Mouse (Mus musculus) embryo, embryonic 11 days (tissue): Measurements from ENCODE around the gene Khdc1c.
"Not testable (repeated sequence)": the region's sequence is repeated elsewhere in the genome, so short reads cannot be mapped to it uniquely, and the experiment has no call there.

ENCODE experiments used
- DNase-seq: peaks from one replicate; pipeline ENCODE4 v3.0.0-alpha.2; 2015

Gene Khdc1c

DNA sequence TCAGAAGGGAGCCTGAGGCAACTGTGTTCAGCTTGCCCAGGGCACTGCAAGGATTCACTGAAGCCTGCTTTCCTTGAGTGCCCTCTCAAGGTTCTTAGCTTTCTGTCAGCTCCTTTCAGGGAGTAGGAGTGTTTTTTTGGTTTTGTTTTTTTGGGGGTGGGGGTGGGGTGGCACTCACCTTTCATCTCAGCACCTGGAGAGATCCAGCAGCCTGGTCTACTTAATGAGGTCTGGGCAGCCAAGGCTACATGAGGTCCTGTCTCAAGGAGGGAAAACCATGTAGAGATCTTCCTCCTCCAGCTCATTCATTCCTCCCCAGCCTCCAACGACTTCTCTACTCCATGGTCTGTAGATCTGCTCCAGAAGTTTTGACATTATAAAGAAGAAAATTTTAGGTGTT lies at the start of gene Khdc1c:
Gene Khdc1c, plus strand, starts transcription at position 301 of the 400 bp plus-strand sequence.
- not testable (repeated sequence) for DNase-seq

DNA sequence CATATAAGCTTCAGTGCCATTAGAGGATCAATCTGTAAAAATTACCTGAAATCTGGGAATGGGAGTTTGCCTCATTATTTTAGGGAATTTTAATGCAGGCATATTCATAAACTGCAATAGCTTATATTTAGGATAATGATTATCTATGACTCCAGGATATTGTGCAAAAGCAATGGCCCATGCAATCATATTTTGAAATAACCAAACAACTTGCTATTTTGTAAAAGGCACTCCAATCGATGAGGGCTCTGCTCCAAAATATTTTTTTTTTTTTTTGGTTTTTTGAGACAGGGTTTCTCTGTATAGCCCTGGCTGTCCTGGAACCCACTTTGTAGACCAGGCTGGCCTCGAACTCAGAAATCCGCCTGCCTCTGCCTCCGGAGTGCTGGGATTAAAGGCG lies 47.9 kb upstream of the Khdc1c start:
- not testable (repeated sequence) for DNase-seq

DNA sequence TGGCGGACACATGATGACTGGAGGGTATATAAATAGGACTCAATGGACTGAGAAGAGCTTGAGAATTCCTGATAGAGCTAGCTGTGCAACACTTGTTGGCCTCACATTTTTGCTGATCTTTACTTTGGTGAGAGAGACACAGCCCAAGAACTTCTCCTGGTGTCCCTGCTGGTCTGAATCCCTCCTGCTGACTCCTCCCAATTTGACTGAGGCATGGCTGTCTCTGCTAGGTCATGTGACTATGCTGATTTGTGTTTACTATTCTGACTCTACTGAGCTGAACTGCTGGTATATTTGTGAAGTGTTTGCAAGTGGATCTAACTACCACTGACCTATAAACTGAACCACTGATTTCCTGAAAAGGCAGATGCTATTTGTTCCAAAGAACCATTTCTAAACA lies 46.5 kb upstream of the Khdc1c start:
- no peak for DNase-seq

DNA sequence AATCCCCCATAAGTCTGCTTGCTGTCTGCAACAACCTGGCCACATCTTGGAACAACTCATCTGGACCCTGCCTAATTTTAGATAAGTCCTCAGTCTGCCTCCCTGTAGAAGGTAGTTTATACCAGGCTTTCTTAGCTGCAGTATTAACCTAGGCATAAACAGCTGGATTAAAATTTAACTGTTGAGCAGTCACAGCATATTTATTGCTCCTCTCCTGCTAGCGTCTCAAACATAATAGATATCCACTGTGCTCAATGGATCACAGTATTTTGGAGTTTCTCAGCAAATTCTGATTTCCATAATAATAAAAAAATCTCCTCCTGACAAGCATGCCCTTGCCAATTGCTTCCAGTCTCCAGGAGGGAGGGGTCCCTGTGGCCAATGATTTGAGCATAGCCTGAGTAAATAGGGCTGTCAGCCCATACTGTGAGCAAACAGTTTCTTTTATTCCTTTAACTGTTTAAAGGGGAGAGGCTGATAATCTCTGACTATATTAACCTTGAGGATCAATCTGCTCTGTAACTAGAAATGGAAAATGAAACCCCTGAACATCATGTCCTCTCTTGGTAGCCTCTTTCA lies 44.0 kb upstream of the Khdc1c start:
- no peak for DNase-seq

DNA sequence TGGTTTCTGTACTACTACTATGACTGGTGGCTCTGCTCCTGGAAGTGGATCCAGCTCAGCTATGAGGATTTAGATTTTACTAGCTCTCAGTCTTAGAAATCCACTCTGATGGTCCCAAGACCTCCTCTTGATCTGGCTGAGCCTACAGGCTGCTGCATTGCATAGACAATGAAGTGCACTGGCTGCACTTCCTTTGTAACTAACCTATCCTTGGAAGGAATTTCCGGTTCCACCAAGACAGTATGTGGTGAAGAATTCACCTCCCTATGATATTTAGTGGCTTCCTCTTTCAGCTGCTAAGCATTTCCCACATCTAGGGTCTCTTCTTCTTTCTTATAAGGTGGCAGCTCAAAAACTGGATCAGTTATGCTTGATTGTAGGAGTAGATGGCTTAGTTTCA lies 43.5 kb upstream of the Khdc1c start:
- no peak for DNase-seq

DNA sequence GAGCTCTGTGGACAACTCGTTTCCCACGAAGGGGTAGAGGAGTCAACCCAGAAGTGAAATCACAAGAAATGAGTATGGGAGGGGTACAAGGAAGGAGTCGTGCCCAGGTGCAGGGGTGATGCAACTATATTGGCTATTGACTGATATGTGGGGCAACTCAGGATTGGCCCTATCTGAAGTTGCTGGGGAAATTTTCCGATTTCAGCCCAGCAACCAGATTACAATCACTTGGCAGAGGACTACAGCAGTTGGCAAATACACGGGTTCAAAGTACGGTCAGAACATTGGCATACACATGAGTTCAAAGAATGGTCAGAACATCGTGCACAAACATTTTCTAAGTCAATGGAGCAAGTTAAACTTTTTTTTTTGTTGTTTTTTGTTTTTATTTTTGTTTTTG lies 41.4 kb upstream of the Khdc1c start:
- no peak for DNase-seq

DNA sequence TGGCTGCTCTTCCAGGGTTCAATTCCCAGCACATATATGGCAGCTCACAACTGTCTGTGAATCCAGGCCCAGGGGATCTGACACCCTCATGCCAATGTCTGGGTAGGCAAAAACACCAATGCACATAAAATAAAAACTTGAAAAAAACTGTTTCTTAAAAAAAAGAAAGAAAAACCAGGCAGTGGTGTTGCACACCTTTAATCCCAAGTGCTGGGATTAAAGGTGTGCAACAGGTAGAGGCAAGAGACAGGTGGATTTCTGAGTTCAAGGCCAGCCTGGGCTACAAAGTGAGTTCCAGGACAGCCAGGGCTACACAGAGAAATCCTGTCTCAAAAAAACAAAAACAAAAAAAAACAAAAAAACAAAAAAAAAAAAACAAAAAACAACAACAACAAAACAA lies 37.0 kb upstream of the Khdc1c start:
- DNase-seq: peak; percentile 32

DNA sequence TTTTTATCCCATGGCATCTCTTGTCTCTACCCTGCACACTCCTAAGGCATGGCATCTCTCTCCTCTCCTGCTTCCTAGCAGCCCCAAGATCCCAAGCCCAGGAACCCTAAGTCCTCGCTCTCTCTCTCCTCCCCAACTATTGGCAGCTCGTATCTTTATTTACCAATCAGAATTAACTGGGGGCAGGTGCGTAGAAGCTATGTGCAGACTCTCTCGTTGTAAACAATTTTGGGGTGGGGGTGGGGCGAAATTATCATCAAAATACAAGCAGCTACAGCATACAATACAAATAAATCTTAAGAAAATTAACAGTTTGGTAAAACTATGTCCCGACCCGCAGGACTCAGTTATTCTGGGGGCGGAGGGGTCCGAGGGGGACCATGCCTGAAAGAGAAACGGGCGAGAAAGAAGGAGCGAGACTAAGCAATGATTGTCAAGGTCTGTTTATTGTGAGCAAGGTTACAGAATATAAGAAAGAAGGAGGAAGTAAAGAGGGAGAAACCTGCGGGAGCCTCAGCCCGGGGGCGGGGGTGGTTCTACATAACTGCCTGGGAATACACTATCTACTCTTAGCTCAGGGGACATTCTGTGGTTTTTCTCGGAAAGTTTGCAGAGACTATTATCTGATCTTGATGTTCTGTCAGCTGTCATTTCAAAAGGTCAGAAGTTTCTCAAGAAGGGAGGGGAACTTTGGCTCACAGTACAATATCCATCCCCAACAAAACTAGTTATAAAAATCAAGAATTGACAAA lies 34.7 kb upstream of the Khdc1c start:
- DNase-seq: no peak

DNA sequence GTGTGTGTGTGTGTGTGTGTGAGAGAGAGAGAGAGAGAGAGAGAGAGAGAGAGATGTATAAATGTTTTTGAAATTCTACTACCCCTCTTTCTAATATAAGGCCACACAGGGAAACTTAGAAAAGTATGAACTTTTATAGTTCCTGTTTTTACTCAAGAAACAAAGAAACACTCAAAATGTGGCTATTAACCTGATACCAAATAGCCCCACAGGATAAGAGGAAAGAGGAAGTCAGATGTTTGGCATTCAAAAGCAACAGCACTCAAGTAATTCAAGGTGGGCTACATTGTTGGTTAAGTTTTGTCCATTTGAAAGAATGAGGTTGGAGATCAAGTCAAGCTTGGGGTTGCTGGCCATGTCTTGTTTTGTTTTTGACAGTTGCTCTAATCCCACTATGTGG lies 32.3 kb upstream of the Khdc1c start:
- DNase-seq: no peak

DNA sequence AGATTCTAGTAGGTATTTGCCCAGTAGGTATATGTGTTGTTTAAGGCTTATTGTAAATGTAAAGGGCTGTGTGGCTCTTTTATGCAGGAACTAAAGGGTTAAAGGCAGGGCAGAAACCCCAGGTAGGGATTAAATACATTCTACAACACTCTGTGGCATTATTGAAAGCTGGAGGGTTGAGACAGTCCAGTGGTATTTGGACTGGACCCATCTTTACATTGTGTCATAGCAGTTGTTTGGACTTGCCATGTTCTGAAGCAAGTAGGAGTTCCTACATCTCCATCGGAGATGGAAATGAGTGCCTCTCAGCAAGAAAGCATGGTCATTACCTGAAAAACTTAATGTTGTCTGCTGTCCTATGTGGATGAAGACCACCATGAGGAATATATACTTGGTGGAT lies 27.4 kb upstream of the Khdc1c start:
- DNase-seq: no peak

DNA sequence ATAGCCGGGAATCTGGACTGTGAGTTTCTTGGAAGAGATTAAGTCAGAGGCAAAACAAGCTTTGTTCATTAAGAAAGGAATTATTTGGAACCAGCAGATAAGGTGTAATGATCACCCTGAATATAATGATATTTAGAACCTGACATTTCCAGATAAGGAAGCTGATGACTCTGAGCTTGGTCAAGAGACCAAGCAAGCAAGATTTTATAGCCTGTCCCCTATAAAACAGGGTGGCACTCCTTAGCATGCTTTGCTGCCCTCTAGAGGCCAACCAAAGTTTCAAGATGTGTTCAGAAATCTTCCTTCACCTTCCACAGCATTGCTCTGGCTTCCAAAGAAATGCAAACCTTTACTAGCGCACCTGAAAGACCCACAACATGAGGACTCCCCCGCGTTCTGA lies 23.9 kb upstream of the Khdc1c start:
- DNase-seq: peak; percentile 59

DNA sequence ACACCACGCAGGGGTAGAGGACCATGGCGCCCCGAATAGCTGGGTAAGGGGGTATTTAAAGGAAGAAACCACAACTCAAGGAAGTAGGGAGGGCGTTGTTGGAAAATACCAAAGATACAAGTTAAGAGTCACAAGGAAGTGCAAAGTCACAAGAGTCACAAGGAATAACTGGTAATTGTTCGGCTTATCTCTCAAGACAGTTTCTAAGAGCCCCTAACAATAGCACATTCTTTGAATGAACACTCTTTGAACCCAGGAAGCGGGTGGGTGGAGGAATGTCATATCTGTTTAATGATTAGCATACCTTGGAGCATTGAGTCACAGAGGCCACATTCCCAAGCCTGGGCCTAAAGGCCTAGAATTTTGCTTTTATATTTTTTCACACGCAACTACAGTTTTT lies 23.4 kb upstream of the Khdc1c start:
- DNase-seq: not testable (repeated sequence)

DNA sequence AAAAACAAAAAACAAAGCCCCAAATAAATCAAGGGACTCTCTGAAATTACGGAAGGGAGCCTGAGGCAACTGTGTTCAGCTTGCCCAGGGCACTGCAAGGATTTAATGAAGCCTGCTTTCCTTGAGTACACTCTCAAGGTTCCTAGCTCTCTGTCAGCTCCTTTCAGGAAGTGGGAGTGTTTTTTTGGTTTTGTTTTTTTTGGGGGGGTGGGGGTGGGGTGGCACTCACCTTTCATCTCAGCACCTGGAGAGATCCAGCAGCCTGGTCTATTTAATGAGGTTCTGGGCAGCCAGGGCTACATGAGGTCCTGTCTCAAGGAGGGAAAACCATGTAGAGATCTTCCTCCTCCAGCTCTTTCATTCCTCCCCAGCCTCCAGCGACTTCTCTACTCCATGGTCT lies 18.8 kb upstream of the Khdc1c start, which contains the start of gene Khdc1a:
Gene Khdc1a, plus strand, starts transcription at position 301 of the 400 bp plus-strand sequence.
- no peak for DNase-seq

DNA sequence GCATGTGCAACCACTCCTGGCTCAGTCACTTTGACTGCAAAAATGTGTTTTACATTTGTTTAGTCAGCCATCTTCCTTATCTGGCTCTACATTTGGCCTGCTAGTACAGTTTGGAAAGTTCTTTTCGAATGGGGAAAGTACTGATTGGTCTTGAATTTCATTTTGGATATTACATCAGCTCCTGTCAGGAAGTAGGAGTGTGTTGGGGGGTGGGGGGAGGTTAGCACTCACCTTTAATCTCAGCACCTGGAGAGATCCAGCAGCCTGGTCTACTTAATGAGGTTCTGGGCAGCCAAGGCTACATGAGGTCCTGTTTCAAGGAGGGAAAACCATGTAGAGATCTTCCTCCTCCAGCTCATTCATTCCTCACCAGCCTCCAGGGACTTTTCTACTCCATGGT lies 15.1 kb downstream of the Khdc1c start, which contains the start of gene Khdc1b:
Gene Khdc1b, plus strand, starts transcription at position 301 of the 400 bp plus-strand sequence.
- DNase-seq: no peak

DNA sequence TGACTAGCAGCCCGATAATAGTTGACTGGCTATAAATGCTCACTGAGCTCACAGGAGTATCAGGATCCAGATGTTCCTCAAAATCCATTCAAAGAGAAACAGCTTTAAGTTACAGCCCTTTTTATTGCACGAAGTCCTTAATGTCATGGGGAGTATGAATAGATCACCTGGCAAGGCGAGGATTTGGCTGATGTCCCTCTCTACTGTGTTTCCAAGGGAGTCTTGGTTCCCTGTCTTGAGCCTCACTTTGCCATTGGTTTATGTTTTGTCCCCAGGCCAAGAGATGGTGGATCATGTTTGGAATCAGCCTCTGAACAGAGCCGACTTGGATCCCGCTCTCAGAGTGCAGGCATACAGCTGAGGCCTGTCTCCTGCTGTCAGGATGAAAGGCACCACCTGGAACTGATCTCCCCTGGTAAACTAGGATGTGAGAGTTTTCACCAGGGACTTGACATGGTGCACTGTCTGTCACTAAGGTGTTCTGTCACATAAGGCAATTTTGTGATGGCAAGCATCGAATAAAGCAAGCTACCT lies 23.1 kb downstream of the Khdc1c start:
- no peak for DNase-seq

DNA sequence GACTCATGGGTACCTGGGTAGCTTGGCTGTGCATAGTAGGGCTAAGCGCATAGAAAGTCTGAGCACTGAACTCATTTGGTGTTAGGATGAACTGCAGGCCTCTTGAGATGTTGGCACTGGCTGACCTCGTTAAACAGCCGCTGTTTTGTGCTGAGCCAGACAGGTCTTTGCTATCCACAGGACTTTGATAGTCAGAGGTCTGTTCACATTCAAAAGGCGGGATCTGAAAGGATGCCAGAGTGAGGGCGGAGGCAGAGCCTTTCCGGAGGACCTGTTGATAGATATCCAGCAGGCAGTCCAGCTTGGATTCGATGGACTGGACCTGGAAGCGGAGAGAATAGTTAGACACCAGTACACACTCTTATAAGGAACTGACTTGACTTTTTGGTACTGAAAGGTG lies 34.7 kb downstream of the Khdc1c start:
- no peak for DNase-seq

DNA sequence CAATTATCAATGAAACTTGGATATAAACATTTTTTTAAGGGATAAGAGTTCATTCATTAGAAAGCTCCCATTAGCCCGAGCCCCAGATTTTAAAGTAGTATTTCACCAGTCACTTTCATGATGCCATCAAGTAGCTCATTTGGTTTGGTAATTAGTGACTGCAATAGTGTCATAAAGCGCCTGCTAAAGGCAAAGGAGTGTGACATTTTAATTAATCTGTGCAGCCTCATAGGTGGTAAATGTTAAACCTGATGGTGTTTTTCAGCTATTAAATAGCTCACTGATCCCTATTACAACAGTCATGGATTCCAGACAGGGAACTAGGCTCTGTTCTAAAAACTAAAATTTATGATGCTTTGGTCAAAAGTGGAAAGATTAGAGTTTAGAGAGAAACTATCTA lies 39.1 kb downstream of the Khdc1c start:
- DNase-seq: no peak

DNA sequence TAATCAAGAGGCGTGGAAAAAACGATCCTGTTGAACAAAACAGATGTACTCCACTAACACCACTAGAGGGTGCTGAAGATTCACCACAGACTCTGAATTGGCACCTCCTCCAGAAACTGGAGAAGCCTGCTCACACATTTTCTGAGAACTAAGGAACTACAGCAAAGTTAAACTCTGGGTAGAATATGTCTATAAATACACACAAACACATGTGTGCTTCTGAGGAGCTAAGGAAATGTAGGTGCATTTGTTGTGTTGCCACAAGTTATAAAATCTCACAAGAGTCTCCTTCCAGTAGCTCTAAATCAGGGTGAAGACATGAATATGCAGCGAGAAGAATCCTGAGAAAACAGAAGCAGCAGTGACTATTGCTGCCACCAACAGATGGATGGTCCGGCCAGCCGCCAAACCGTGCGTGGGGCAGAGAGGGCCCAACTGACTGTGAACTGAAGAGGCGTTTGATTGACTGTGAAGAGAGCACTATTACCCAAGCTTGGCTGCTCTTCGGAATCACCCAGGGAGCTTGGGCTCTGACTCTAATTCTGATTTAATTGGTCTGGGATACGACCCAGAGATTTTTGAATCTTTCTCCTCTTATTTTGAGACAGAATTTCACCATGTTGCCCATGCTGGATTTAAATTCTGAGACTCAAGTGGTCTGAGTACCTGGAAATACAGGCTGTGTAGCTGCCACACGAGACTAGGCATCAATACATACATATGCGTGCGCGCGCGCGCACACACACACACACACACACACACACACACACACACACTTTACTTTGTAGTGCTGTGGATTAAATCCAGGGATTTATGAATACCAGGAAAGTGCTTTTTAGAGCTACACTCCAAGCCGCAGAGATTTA lies 43.4 kb downstream of the Khdc1c start:
- DNase-seq: peak; percentile 82

DNA sequence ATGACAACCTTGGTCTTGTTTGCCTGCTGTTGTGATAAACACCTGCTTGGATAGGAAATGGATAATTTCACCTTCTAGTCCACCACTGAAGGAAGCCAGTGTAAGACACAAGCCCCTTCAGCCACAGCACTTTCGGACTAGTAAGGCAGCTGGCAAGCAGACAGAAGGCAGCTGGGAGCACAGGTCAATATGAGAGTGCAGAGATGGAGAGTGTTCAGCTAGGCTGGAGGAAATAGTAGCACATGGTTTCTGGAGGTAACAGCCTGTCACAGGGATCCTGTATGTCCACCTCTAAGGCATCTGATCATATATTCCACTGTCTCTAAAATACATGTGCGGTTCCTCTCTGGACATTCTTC lies 44.0 kb downstream of the Khdc1c start:
- no peak for DNase-seq

DNA sequence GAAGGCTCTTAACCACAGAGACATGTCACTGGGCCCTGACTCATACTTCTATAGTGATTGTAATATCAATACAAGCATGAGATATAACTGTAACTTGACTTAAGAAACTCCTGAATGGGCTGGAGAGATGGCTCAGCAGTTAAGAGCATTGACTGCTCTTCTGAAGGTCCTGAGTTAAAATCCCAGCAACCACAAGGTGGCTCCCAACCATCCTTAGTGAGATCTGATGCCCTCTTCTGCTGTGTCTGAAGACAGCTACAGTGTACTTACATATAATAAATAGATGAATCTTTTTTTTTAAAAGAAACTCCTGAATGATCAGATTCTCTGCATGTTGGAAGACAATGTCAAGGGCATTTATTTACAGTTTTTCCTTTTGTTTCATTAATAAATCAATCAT lies 51.2 kb downstream of the Khdc1c start:
- DNase-seq: peak; percentile 32
